Mouse (Mus musculus) heart, postnatal 0 days (tissue): ENCODE measurements around the gene Rcn3. TPM values are rescaled to one million over a fixed set of nuclear protein-coding genes. Genes with fewer than 3 reads are reported as not detected.
"Not testable (repeated sequence)": the region's sequence is repeated elsewhere in the genome, so short reads cannot be mapped to it uniquely, and the experiment has no call there.

ENCODE experiments used
- ATAC-seq: fragments of 200-750 bp; cut with Nextera tagmentation; 2 replicates; pipeline ENCODE4 v1.8.0; 2017; ENCODE audit warnings: low read depth, moderate number of reproducible peaks, moderate library complexity; ENCODE audit not compliant: insufficient read depth
- DNase-seq: peaks from one replicate; pipeline ENCODE4 v3.0.0-alpha.2; 2016; ENCODE audit warnings: low spot score
- H3K27ac ChIP-seq: fragments of 300-500 bp; sonication (generic); 2 replicates; pipeline ENCODE4 v1.5.1; 2014; ENCODE audit warnings: low read depth, mild to moderate bottlenecking
- H3K27me3 ChIP-seq: fragments of 300-500 bp; sonication (generic); 2 replicates; pipeline ENCODE4 v1.6.1; 2014; ENCODE audit warnings: low read length, mixed read lengths; ENCODE audit not compliant: control insufficient read depth, insufficient read depth
- H3K36me3 ChIP-seq: fragments of 300-500 bp; sonication (generic); replicated peaks from 2 replicates; pipeline ENCODE4 v1.6.1; 2014; ENCODE audit warnings: low read length, mixed read lengths; ENCODE audit not compliant: control insufficient read depth, insufficient read depth
- H3K4me1 ChIP-seq: fragments of 300-500 bp; sonication (generic); 2 replicates; pipeline ENCODE4 v1.6.1; 2014; ENCODE audit warnings: antibody characterized with exemption; ENCODE audit not compliant: control insufficient read depth, insufficient read depth
- H3K4me2 ChIP-seq: fragments of 300-500 bp; sonication (generic); 2 replicates; pipeline ENCODE4 v1.6.1; 2014; ENCODE audit warnings: low read depth, mild to moderate bottlenecking, low read length, moderate library complexity
- H3K4me3 ChIP-seq: fragments of 300-500 bp; sonication (generic); 2 replicates; pipeline ENCODE4 v1.5.1; 2014; ENCODE audit warnings: low read depth, low read length
- H3K9ac ChIP-seq: fragments of 300-500 bp; sonication (generic); replicated peaks from 2 replicates; pipeline ENCODE4 v1.6.1; 2014; ENCODE audit warnings: low read depth, low read length, mixed read lengths
- H3K9me3 ChIP-seq: fragments of 300-500 bp; sonication (generic); replicated peaks from 2 replicates; pipeline ENCODE4 v1.6.1; 2016; ENCODE audit warnings: low read length; ENCODE audit not compliant: control insufficient read depth
- CTCF ChIP-seq: IDR thresholded peaks from 2 replicates; pipeline ENCODE4 v1.5.1; 2016; ENCODE audit warnings: antibody characterized with exemption, control low read depth, low read depth
- EP300 ChIP-seq: IDR thresholded peaks from 2 replicates; pipeline ENCODE4 v1.6.1; 2016; ENCODE audit warnings: antibody characterized with exemption, low read depth
- WGBS: fragments of 180-500 bp; shearing (Covaris S2); extraction: QIAGEN DNeasy Blood & Tissue Kit; methylation state at CpG from one replicate; pipeline ENCODE4 v1.1.7; 2014; 5-methylcytosine and 5-hydroxymethylcytosine counted together
- polyA plus RNA-seq: library from polyadenylated mRNA; unstranded; fragments of >200 nt; fragmentation: Nextera tagmentation; extraction: Ambion mirVana; gene quantifications from 2 replicates; pipeline ENCODE4 v1.2.1, GENCODE M21; 2015
- total RNA-seq: library from RNA; depleted of rRNA; stranded (reverse); fragments of >200 nt; gene quantifications from 2 replicates; pipeline ENCODE4 v1.2.3, GENCODE M21; 2014; ENCODE audit warnings: low replicate concordance

The Rcn3 gene
- total and polyA plus RNA-seq, 2 experiments from 2014 or later = 100 to 125 TPM

GRCm38 (mm10) chr7:45100046-45100445, 8.0 kb upstream of the Rcn3 start:
- 88% methylated on average over 6 of the region's 6 CpGs for WGBS
- H3K9ac ChIP-seq = no peak overlapping the region
- H3K9me3 ChIP-seq = no peaks in the 10 kb centered on the region
- H3K36me3 ChIP-seq = peaks cover 12% of the 10 kb centered on the region; the same call in 1 of the 2 replicates
- H3K27ac ChIP-seq = no peak overlapping the region
- H3K4me1 ChIP-seq = peaks cover 17% of the 10 kb centered on the region
- H3K4me3 ChIP-seq = no peak overlapping the region
- ATAC-seq (no peak), DNase-seq (no peak)
- H3K27me3 ChIP-seq = no peaks in the 10 kb centered on the region
- H3K4me2 ChIP-seq = no peak overlapping the region
- no peak for TF ChIP-seq CTCF
- TF ChIP-seq EP300 = no peak

- WGBS = 82% methylated on average over 8 of the region's 8 CpGs
- H3K4me2 ChIP-seq = no peak overlapping the region
- no peak overlapping the region for H3K4me3 ChIP-seq
- ATAC-seq (no peak), DNase-seq (no peak)
- peaks cover 12% of the 10 kb centered on the region; the same call in 1 of the 2 replicates for H3K4me1 ChIP-seq
- H3K9me3 ChIP-seq = no peaks in the 10 kb centered on the region
- H3K36me3 ChIP-seq = peaks cover 12% of the 10 kb centered on the region; the same call in 1 of the 2 replicates
- H3K27ac ChIP-seq = no peak overlapping the region
- TF ChIP-seq EP300 (no peak), CTCF (0 out of 2 replicates have a peak, but pooled peaks have one; percentile 12)
- no peaks in the 10 kb centered on the region for H3K27me3 ChIP-seq
- H3K9ac ChIP-seq = no peak overlapping the region
Observed at GRCm38 (mm10) chr7:45098541-45099240, 6.7 kb upstream of the Rcn3 start.

GRCm38 (mm10) chr7:45097479-45097878, 5.5 kb upstream of the Rcn3 start:
- DNase-seq (no peak), ATAC-seq (no peak)
- Histone ChIP-seq H3K9me3 (no peaks in the 10 kb centered on the region), H3K36me3 (peaks cover 12% of the 10 kb centered on the region; the same call in 1 of the 2 replicates), H3K27ac (peak overlapping the region; percentile 4; the same call in 1 of the 2 replicates), H3K27me3 (no peaks in the 10 kb centered on the region), H3K4me2 (no peak overlapping the region), H3K4me3 (no peak overlapping the region), H3K9ac (no peak overlapping the region), H3K4me1 (peaks cover 2% of the 10 kb centered on the region; the same call in 1 of the 2 replicates)
- TF ChIP-seq CTCF = no peak
- no peak for TF ChIP-seq EP300
- 48% methylated on average over 6 of the region's 6 CpGs for WGBS

GRCm38 (mm10) chr7:45095965-45096364, 3.9 kb upstream of the Rcn3 start:
- not testable (repeated sequence) for H3K9ac ChIP-seq, H3K27me3 ChIP-seq, H3K4me1 ChIP-seq, H3K9me3 ChIP-seq, ATAC-seq, H3K27ac ChIP-seq, H3K4me3 ChIP-seq, H3K4me2 ChIP-seq, DNase-seq
- peaks cover 12% of the 10 kb centered on the region; the same call in 1 of the 2 replicates for H3K36me3 ChIP-seq
- 93% methylated on average over 14 of the region's 14 CpGs for WGBS

- peaks cover 12% of the 10 kb centered on the region; the same call in 1 of the 2 replicates for H3K36me3 ChIP-seq
- ATAC-seq = no peak
- TF ChIP-seq EP300 (no peak), CTCF (no peak)
- WGBS = 65% methylated on average over 6 of the region's 6 CpGs
- H3K4me1 ChIP-seq = no peaks in the 10 kb centered on the region; the same call in 1 of the 2 replicates
- H3K9me3 ChIP-seq = no peaks in the 10 kb centered on the region
- no peaks in the 10 kb centered on the region for H3K27me3 ChIP-seq
- no peak overlapping the region for H3K4me3 ChIP-seq
- H3K27ac ChIP-seq = no peak overlapping the region
- no peak overlapping the region for H3K9ac ChIP-seq
- no peak overlapping the region for H3K4me2 ChIP-seq
- no peak for DNase-seq
Observed at GRCm38 (mm10) chr7:45095367-45095766, 3.3 kb upstream of the Rcn3 start.
